Mouse (Mus musculus) stomach, postnatal 0 days (tissue): Measurements from ENCODE around the gene Lin37. TPM values are rescaled to one million over a fixed set of nuclear protein-coding genes. Genes with fewer than 3 reads are reported as not detected.

Source experiments
- ATAC-seq: fragments of 200-750 bp; cut with Nextera tagmentation; 2 replicates; pipeline ENCODE4 v1.8.0; 2017; ENCODE audit not compliant: low FRiP score, low TSS enrichment
- DNase-seq: peaks from one replicate; pipeline ENCODE4 v3.0.0-alpha.2; 2016; ENCODE audit warnings: low spot score
- H3K27ac ChIP-seq: fragments of 300-500 bp; sonication (generic); replicated peaks from 2 replicates; pipeline ENCODE4 v1.5.1; 2014; ENCODE audit warnings: mild to moderate bottlenecking, control low read depth
- H3K27me3 ChIP-seq: fragments of 300-500 bp; sonication (generic); 2 replicates; pipeline ENCODE4 v1.6.1; 2014; ENCODE audit warnings: low read length; ENCODE audit not compliant: control insufficient read depth, insufficient read depth
- H3K36me3 ChIP-seq: fragments of 300-500 bp; sonication (generic); 2 replicates; pipeline ENCODE4 v1.6.1; 2014; ENCODE audit warnings: low read length, mixed read lengths; ENCODE audit not compliant: control insufficient read depth, insufficient read depth
- H3K4me1 ChIP-seq: fragments of 300-500 bp; sonication (generic); replicated peaks from 2 replicates; pipeline ENCODE4 v1.6.1; 2014; ENCODE audit warnings: antibody characterized with exemption; ENCODE audit not compliant: control insufficient read depth, insufficient read depth
- H3K4me2 ChIP-seq: fragments of 300-500 bp; sonication (generic); replicated peaks from 2 replicates; pipeline ENCODE4 v1.6.1; 2014; ENCODE audit warnings: low read depth, mild to moderate bottlenecking, control low read depth, moderate library complexity
- H3K4me3 ChIP-seq: fragments of 300-500 bp; sonication (generic); 2 replicates; pipeline ENCODE4 v1.5.1; 2014; ENCODE audit warnings: low read depth, low read length, control low read depth
- H3K9ac ChIP-seq: fragments of 300-500 bp; sonication (generic); 2 replicates; pipeline ENCODE4 v1.6.1; 2014; ENCODE audit warnings: mild to moderate bottlenecking, low read length, control low read depth, mixed read lengths
- H3K9me3 ChIP-seq: fragments of 300-500 bp; sonication (generic); 2 replicates; pipeline ENCODE4 v1.6.1; 2016; ENCODE audit warnings: low read length; ENCODE audit not compliant: control insufficient read depth
- CTCF ChIP-seq: IDR thresholded peaks from 2 replicates; pipeline ENCODE4 v1.5.1; 2016; ENCODE audit warnings: antibody characterized with exemption, low read depth, mild to moderate bottlenecking, moderate library complexity
- EP300 ChIP-seq: optimal IDR thresholded peaks from 2 replicates; pipeline ENCODE3; 2016; ENCODE audit warnings: antibody characterized with exemption
- WGBS: fragments of 180-500 bp; shearing (Covaris S2); extraction: QIAGEN DNeasy Blood & Tissue Kit; methylation state at CpG from one replicate; pipeline ENCODE4 v1.1.7; 2014; 5-methylcytosine and 5-hydroxymethylcytosine counted together
- polyA plus RNA-seq: library from polyadenylated mRNA; unstranded; fragments of >200 nt; fragmentation: Nextera tagmentation; extraction: Ambion mirVana; gene quantifications from 2 replicates; pipeline ENCODE4 v1.2.1, GENCODE M21; 2015

The Lin37 gene
- polyA plus RNA-seq, 1 experiment from 2014 or later, result 30.2 TPM

DNA sequence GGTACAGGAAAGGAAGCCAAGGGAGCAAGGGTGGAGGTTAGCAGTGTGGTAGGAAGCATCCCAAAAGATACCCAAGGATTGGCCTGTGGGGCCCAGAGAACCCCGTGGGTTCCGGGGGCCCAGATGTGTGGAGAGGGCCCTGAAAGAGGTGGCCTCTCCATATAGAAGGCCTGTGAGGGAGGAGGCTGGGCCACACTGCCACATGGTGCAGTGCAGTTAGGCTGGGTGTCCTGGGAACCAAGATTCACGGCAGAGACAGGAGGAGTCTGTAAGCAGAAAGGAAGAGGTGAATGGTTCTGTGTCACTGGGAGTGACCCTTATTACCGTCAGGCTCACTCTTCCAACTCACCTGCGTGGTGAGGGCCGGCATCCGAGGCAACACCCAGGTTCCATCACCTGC is 19.1 kb downstream of the Lin37 start:
- no peak for DNase-seq
- Histone ChIP-seq H3K27ac (no peak overlapping the region), H3K4me1 (no peaks in the 10 kb centered on the region), H3K9me3 (no peaks in the 10 kb centered on the region), H3K4me3 (no peak overlapping the region), H3K9ac (no peak overlapping the region), H3K36me3 (0 out of 2 replicates have a peak, but pooled peaks cover 3% of the 10 kb centered on the region), H3K27me3 (no peaks in the 10 kb centered on the region), H3K4me2 (no peak overlapping the region)
- WGBS, result 90% methylated on average over 7 of the region's 7 CpGs
- no peak for TF ChIP-seq CTCF
- no peak for TF ChIP-seq EP300
- ATAC-seq, result no peak

DNA sequence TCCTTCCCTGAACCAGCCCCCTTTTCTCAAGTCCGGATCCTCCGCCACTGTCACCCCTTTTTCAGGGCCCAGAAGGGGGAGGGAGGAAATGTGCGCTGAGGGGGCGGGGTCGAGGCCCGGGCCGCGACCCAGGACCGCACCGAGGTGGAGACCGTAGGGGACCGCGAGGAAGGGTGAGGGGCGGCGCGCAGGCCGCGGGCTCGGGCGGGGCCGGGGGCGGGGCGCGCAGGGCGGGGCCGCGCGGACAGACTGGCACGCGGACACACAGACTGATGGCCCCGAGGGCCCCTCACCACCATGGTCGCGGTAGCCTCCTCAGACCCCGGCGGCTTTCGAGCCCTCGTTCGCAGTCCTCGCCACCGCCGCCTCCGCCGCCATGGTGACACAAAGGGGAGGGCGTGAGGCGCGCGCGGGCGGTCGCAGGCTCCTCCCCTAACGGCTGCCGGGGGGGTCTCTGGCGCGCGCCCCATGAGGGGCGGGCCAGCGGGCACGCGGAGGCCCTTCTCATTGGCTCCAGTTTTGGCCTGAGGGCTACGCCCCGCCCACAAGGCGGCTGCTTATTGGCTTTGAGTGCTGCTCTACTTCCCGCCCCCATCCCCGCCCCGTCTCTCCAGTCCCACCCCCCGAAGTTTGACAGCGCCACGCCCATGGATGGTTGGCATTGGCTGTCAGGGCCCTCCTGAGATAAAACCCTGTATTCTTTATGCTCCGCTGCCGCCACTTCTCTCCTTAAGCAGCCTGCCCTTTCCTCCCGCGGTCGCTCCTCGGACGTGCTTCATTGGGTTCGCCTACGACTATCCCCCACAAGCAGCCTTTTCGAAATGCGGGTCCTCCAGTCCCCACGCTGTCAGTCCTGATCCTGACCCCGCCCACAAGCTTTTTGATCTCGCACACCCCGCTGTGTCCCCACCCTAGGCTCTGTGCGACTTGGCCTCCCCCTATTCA is 24.7 kb downstream of the Lin37 start, which contains the start of gene Arhgap33:
TSS of gene Arhgap33 (minus strand) at position 428 of the 945 bp plus-strand sequence.
- WGBS, result under 1% methylated on average over 37 of the region's 84 CpGs
- peak within 1 kb of the TSS; percentile 73 for H3K4me3 ChIP-seq
- DNase-seq (peak; percentile 96), ATAC-seq (peak; percentile 95)
- no peak within 1 kb of the TSS for H3K27ac ChIP-seq
- TF ChIP-seq CTCF (no peak), EP300 (no peak)
- H3K4me1 ChIP-seq, result no peaks in the 10 kb centered on the region
- peaks cover 11% of the 10 kb centered on the region; the same call in 1 of the 2 replicates for H3K36me3 ChIP-seq
- H3K9me3 ChIP-seq, result no peaks in the 10 kb centered on the region
- H3K4me2 ChIP-seq, result peak within 1 kb of the TSS; percentile 97
- peak within 1 kb of the TSS; percentile 67 for H3K9ac ChIP-seq
- no peaks in the 10 kb centered on the region for H3K27me3 ChIP-seq

DNA sequence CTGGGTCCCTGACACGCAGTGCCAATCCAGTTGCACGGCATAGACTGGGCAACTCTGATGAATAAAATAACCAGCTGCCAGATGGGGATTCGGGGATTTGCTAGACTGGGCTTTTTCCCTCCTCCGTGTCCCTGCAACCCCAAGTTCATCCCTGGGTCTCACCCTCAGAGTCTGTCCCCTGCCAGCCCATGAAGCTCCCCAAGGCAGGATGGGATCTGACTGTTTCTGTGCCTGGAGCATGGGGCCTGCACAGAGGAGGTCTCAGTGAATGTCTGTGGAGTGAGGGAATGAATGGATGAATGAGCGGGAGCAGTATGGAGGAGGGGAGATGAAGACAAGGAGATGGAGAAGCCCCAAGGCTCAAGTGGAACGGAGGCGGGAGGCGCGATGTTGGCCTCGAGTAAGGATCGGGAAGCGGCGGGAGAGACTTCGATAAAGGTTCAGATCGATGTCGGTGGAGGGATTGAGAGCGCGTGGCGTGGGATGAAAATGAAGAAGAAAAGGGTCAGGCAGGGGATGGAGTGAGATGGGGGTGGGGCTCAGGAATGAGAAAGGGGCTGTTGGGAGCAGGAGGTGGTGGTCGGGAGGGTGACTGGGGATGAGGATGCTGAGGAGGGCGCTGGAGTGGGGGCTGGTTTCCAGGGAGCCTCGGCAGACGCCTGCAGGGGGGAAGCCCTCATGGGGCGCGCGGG is 25.6 kb downstream of the Lin37 start:
- peak overlapping the region; percentile 97 for H3K4me2 ChIP-seq
- TF ChIP-seq CTCF, result no peak
- no peak for TF ChIP-seq EP300
- DNase-seq (no peak), ATAC-seq (no peak; the same call in 1 of the 2 replicates)
- peaks cover 12% of the 10 kb centered on the region; the same call in 1 of the 2 replicates for H3K36me3 ChIP-seq
- WGBS, result 11% methylated on average over 25 of the region's 26 CpGs
- H3K4me1 ChIP-seq, result no peaks in the 10 kb centered on the region
- no peaks in the 10 kb centered on the region for H3K27me3 ChIP-seq
- peak overlapping the region; percentile 73 for H3K4me3 ChIP-seq
- H3K9me3 ChIP-seq, result no peaks in the 10 kb centered on the region
- peak overlapping the region; percentile 67 for H3K9ac ChIP-seq
- no peak overlapping the region for H3K27ac ChIP-seq

DNA sequence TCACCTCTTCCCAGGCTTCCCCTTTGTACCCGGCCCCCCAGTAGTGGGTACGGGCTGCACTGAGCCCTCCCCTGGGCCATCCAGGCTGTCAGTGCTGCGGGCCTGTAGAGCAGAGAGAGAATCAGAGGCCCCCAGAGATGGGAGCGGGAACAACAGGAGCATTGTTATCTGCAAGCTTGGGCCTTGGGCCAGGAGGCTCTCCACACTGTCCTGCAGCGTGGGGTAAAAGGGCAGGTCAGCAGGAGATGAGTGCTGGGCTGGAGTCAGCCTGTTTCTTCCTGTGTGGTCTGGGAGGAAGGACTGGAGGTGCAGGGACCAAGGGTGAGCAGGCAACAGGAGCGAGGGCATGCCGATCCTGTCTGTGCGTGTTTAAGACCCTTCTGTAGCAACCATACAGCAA is 26.7 kb downstream of the Lin37 start:
- H3K4me2 ChIP-seq, result no peak overlapping the region
- no peak overlapping the region for H3K27ac ChIP-seq
- no peak for DNase-seq
- no peaks in the 10 kb centered on the region for H3K4me1 ChIP-seq
- ATAC-seq, result no peak
- peaks cover 12% of the 10 kb centered on the region; the same call in 1 of the 2 replicates for H3K36me3 ChIP-seq
- TF ChIP-seq CTCF (no peak), EP300 (no peak)
- H3K9ac ChIP-seq, result no peak overlapping the region
- H3K4me3 ChIP-seq, result no peak overlapping the region
- H3K9me3 ChIP-seq, result no peaks in the 10 kb centered on the region
- 64% methylated on average over 8 of the region's 8 CpGs for WGBS
- no peaks in the 10 kb centered on the region for H3K27me3 ChIP-seq

DNA sequence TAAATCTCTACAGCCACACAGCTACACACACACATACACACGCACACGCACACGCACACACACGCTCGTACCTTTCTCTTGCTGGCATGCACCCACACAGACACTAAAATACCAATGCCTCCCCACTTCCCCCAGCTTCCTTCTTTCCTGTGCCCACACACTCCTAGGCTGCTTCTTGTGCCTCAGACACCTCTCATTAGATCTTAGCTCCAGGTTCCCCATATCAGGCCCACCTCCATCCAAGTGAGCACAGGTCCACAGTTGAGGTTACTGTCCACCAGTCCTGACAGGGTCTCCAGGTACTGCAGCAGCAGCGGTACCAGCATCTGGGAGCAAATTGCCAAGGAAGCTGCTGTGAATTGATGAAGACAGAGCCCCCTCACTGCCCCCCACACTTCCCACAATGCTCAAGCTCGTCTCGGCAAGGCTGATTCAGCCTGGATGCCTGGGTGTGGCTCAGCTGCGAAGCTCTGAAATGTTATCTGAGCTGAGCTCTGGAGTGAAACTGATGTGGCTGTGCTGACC is 28.3 kb downstream of the Lin37 start:
- DNase-seq, result no peak
- no peaks in the 10 kb centered on the region for H3K9me3 ChIP-seq
- no peaks in the 10 kb centered on the region for H3K27me3 ChIP-seq
- no peak for TF ChIP-seq EP300
- no peak for TF ChIP-seq CTCF
- no peak for ATAC-seq
- H3K4me1 ChIP-seq, result no peaks in the 10 kb centered on the region
- H3K4me3 ChIP-seq, result no peak overlapping the region
- H3K4me2 ChIP-seq, result no peak overlapping the region
- WGBS, result 82% methylated on average over 9 of the region's 9 CpGs
- H3K9ac ChIP-seq, result no peak overlapping the region
- H3K27ac ChIP-seq, result no peak overlapping the region
- peaks cover 14% of the 10 kb centered on the region; the same call in 1 of the 2 replicates for H3K36me3 ChIP-seq
